Mouse (Mus musculus) midbrain, embryonic 15.5 days (tissue): ENCODE results near the gene Gm21992. TPM values are rescaled to one million over a fixed set of nuclear protein-coding genes. Genes with fewer than 3 reads are reported as not detected.

Experiments
- ATAC-seq: fragments of 200-750 bp; cut with Nextera tagmentation; replicated peaks from 2 replicates; pipeline ENCODE4 v1.8.0; 2017; ENCODE audit warnings: moderate TSS enrichment
- H3K27ac ChIP-seq: fragments of 300-500 bp; sonication (generic); 2 replicates; pipeline ENCODE4 v1.5.1; 2015; ENCODE audit warnings: mild to moderate bottlenecking, inconsistent platforms
- H3K27me3 ChIP-seq: fragments of 300-500 bp; sonication (generic); replicated peaks from 2 replicates; pipeline ENCODE4 v1.6.1; 2015; ENCODE audit warnings: inconsistent platforms
- H3K36me3 ChIP-seq: fragments of 300-500 bp; sonication (generic); replicated peaks from 2 replicates; pipeline ENCODE4 v1.6.1; 2015; ENCODE audit warnings: inconsistent platforms
- H3K4me1 ChIP-seq: fragments of 300-500 bp; sonication (generic); 2 replicates; pipeline ENCODE4 v1.6.1; 2015; ENCODE audit warnings: inconsistent platforms
- H3K4me2 ChIP-seq: fragments of 300-500 bp; sonication (generic); 2 replicates; pipeline ENCODE4 v1.6.1; 2015; ENCODE audit warnings: inconsistent platforms, mild to moderate bottlenecking, moderate library complexity
- H3K4me3 ChIP-seq: fragments of 300-500 bp; sonication (generic); 2 replicates; pipeline ENCODE4 v1.5.1; 2015; ENCODE audit warnings: mild to moderate bottlenecking, inconsistent platforms
- H3K9ac ChIP-seq: fragments of 300-500 bp; sonication (generic); 2 replicates; pipeline ENCODE4 v1.6.1; 2015; ENCODE audit warnings: mild to moderate bottlenecking, inconsistent platforms
- H3K9me3 ChIP-seq: fragments of 300-500 bp; sonication (generic); 2 replicates; pipeline ENCODE4 v1.6.1; 2016; ENCODE audit warnings: inconsistent platforms
- WGBS: fragments of 180-500 bp; shearing (Covaris S2); methylation state at CpG from one replicate; pipeline ENCODE4 v1.1.7; 2015; ENCODE audit warnings: mixed read lengths; 5-methylcytosine and 5-hydroxymethylcytosine counted together
- polyA plus RNA-seq: library from polyadenylated mRNA; unstranded; fragments of >200 nt; fragmentation: Nextera tagmentation; extraction: Ambion mirVana; gene quantifications from 2 replicates; pipeline ENCODE4 v1.2.1, GENCODE M21; 2015

Gm21992 gene
- polyA plus RNA-seq, 1 experiment from 2014 or later = 19.5 TPM

GRCm38 (mm10) chr19:4698205-4698677 lies 113.2 kb downstream of the Gm21992 start, which contains the start of gene Gm960:
Gene Gm960 (minus strand): TSS chr19:4698668.
- Histone ChIP-seq H3K27ac (peak within 1 kb of the TSS; percentile 80), H3K36me3 (no peaks in the 10 kb centered on the region), H3K4me1 (peaks cover 11% of the 10 kb centered on the region), H3K9ac (peak within 1 kb of the TSS; percentile 69), H3K9me3 (no peaks in the 10 kb centered on the region), H3K4me2 (peak within 1 kb of the TSS; percentile 85), H3K4me3 (peak within 1 kb of the TSS; percentile 61), H3K27me3 (peaks cover 16% of the 10 kb centered on the region; the same call in 1 of the 2 replicates)
- peak; percentile 84 for ATAC-seq
- under 1% methylated on average over 40 of the region's 40 CpGs for WGBS

GRCm38 (mm10) chr19:4697721-4698120 lies 113.7 kb downstream of the Gm21992 start:
- peak; percentile 52 for ATAC-seq
- peak overlapping the region; percentile 69 for H3K9ac ChIP-seq
- 72% methylated on average over 9 of the region's 9 CpGs for WGBS
- H3K4me2 ChIP-seq = peak overlapping the region; percentile 85
- H3K27me3 ChIP-seq = peaks cover 16% of the 10 kb centered on the region; the same call in 1 of the 2 replicates
- H3K4me1 ChIP-seq = peaks cover 11% of the 10 kb centered on the region
- peak overlapping the region; percentile 61 for H3K4me3 ChIP-seq
- H3K36me3 ChIP-seq = no peaks in the 10 kb centered on the region
- H3K9me3 ChIP-seq = no peaks in the 10 kb centered on the region
- peak overlapping the region; percentile 80 for H3K27ac ChIP-seq

- Histone ChIP-seq H3K27me3 (peaks cover 16% of the 10 kb centered on the region; the same call in 1 of the 2 replicates), H3K9me3 (no peaks in the 10 kb centered on the region), H3K4me2 (no peak overlapping the region), H3K9ac (no peak overlapping the region), H3K36me3 (no peaks in the 10 kb centered on the region), H3K27ac (no peak overlapping the region), H3K4me3 (no peak overlapping the region), H3K4me1 (peaks cover 11% of the 10 kb centered on the region)
- ATAC-seq = no peak
- WGBS = 92% methylated on average over 3 of the region's 3 CpGs
Measured at GRCm38 (mm10) chr19:4697121-4697520, 114.3 kb downstream of the Gm21992 start.

- H3K4me2 ChIP-seq = no peak overlapping the region
- 70% methylated on average over 3 of the region's 3 CpGs for WGBS
- H3K4me3 ChIP-seq = no peak overlapping the region
- H3K9ac ChIP-seq = no peak overlapping the region
- peaks cover 8% of the 10 kb centered on the region; the same call in 1 of the 2 replicates for H3K27me3 ChIP-seq
- no peaks in the 10 kb centered on the region for H3K9me3 ChIP-seq
- no peak for ATAC-seq
- peaks cover 11% of the 10 kb centered on the region for H3K4me1 ChIP-seq
- H3K27ac ChIP-seq = no peak overlapping the region
- H3K36me3 ChIP-seq = no peaks in the 10 kb centered on the region
Measured at GRCm38 (mm10) chr19:4694346-4694745, 117.1 kb downstream of the Gm21992 start.

Other genes starting within 250 kb of the Gm21992 start
- 12.7 and 13.9 TPM in 2 replicates for gene Lrfn4, start 195.9 kb downstream of the Gm21992 start, polyA plus RNA-seq
- gene Rce1, start 186.0 kb downstream of the Gm21992 start, polyA plus RNA-seq = 53.7 and 54.1 TPM in 2 replicates
- gene Gm960, start 112.9 kb downstream of the Gm21992 start, polyA plus RNA-seq = 5.6 and 7.7 TPM in 2 replicates
- 35.2 and 39.8 TPM in 2 replicates for gene Sptbn2, start 100.4 kb downstream of the Gm21992 start, polyA plus RNA-seq
- gene Rbm4b, start 55.1 kb downstream of the Gm21992 start, polyA plus RNA-seq = 180 and 188 TPM in 2 replicates
- gene Rbm4, start 17.7 kb downstream of the Gm21992 start, polyA plus RNA-seq = 98.0 and 98.6 TPM in 2 replicates
- 69.3 and 72.8 TPM in 2 replicates for gene Rbm14, start within 50 bp of the Gm21992 start, polyA plus RNA-seq
- gene Ccs, start 27.7 kb upstream of the Gm21992 start, polyA plus RNA-seq = 43.9 and 44.1 TPM in 2 replicates
- 0.74 and 0.83 TPM in 2 replicates for gene Ccdc87, start 27.8 kb upstream of the Gm21992 start, polyA plus RNA-seq
- gene Ctsf, start 43.5 kb upstream of the Gm21992 start, polyA plus RNA-seq = 83.0 and 84.3 TPM in 2 replicates
- 2.2 and 2.7 TPM in 2 replicates for gene Actn3, start 66.3 kb upstream of the Gm21992 start, polyA plus RNA-seq
- gene Zdhhc24, start 67.1 kb upstream of the Gm21992 start, polyA plus RNA-seq = 26.1 and 28.8 TPM in 2 replicates
- gene Bbs1, start 95.0 kb upstream of the Gm21992 start, polyA plus RNA-seq = 11.7 and 12.1 TPM in 2 replicates
- gene Dpp3, start 116.7 kb upstream of the Gm21992 start, polyA plus RNA-seq = 125 TPM in 2 replicates
- gene Peli3, start 131.5 kb upstream of the Gm21992 start, polyA plus RNA-seq = 14.0 and 14.5 TPM in 2 replicates
- gene Mrpl11, start 150.5 kb upstream of the Gm21992 start, polyA plus RNA-seq = 91.7 and 96.4 TPM in 2 replicates
- 0.49 and 0.67 TPM in 2 replicates for gene Npas4, start 178.7 kb upstream of the Gm21992 start, polyA plus RNA-seq
- gene Slc29a2, start 212.2 kb upstream of the Gm21992 start, polyA plus RNA-seq = 12.2 and 13.6 TPM in 2 replicates
- 78.8 and 80.6 TPM in 2 replicates for gene B4gat1, start 227.2 kb upstream of the Gm21992 start, polyA plus RNA-seq
- 3.6 and 4.2 TPM in 2 replicates for gene AC124502.3, start 227.3 kb upstream of the Gm21992 start, polyA plus RNA-seq
- gene Brms1, start 229.7 kb upstream of the Gm21992 start, polyA plus RNA-seq = 40.0 and 44.4 TPM in 2 replicates
- gene Rin1, start 238.9 kb upstream of the Gm21992 start, polyA plus RNA-seq = 0.91 and 1.6 TPM in 2 replicates